Mouse (Mus musculus) monocyte, adult 2 months (primary cell): Measurements from ENCODE around the gene Bpifc.
A peak's percentile ranks its signal among the peaks of the same experiment; 100 is the strongest.
"Not testable (repeated sequence)": the region's sequence is repeated elsewhere in the genome, so short reads cannot be mapped to it uniquely, and the experiment has no call there.

Experiments used
- DNase-seq, 2 experiments: peaks; one replicate each; pipeline ENCODE4 v3.0.0; 2022; ENCODE audit warnings: low spot score in 2 of 2, low read depth in 1 of 2

Bpifc gene

DNA sequence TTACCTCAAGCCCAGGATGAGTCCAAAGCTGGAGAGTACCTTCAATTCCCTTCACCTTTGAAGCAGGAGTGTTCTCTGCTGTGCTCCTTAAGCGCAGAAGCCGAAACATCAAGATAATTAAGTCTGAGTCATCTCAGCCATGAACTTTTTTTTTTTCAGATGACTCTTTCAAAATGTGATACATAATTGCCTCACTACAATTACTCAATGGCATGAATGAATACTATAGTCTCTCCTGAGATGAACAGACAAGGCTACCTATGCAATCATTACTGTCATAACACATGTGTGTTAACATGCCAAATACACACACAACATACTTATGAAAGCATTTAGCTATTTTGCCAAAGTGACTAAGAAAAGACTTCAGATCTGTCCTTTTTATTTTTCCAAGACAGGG lies at the start of gene Bpifc:
TSS of gene Bpifc (minus strand) at position 115 of the 400 bp plus-strand sequence.
- no peak for DNase-seq

DNA sequence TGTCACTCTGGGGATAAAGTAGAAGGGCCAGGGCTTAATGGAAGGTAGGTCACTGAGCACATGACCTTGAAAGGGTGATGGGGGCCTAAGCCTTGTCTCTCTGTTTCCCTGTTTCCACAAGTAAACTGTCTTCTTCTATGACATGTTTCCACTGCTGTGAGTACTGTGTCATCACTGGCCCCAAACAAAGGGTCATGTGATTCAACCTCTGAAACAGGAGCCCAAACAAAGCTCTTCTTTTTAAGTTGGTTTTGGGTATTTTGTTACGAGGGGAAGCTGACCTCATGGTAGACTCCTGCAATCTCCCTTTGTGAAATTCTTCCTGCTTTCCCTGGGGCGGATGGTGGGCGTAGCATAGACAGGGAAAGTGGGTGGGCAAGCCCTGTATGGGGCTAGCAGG lies 48.6 kb upstream of the Bpifc start:
- no peak for DNase-seq

GRCm38 (mm10) chr10:86057712-86058111 lies 46.0 kb upstream of the Bpifc start:
- no peak for DNase-seq

DNA sequence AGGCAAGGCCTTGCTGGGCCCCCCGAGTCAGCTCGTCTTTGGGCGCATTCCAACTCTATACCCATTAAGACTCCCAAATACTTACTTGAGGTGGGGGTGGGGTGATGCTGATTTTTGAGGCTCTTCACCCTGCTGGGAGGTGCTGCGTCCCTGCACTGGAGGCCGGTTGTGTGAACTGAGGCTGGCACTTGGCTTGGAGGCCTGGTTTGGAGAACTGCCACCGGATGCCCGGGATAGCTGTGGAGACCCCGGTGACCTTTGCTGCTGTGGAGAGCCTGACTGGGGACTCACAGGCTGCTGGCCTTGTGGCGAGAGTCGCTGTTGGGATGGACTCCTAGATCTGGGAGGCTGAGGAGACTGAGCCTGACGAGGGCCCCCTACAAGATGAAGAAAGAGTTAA lies 45.6 kb upstream of the Bpifc start:
- DNase-seq = no peak

DNA sequence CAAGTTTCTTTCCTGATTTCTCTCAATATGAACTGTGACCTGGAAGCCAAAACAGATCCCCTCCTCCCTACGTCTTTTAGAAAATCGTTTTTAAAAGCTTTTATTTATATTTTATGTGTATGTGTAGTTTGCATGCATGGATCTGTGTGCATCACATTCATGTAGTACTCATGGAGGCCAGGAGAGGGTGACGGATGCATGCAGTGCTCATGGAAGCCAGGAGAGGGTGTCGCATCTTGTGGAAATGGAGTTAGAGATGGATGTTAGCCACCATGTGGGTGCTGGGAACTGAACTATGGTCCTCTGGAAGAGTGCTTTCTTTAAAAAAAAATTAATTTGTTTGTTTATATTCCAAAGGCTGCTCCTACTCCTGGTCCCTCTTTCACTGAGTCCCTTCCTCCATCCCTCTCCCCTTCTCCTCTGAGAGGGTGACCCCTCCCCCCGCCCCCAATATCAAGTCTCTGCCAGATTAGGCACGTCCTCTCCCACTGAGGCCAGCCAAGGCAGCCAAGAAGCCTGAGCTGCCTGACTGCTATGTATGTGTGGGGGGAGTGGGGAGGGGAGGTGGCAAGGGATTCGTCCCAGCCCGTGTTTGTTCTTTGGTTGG lies 44.7 kb upstream of the Bpifc start:
- DNase-seq = no peak

GRCm38 (mm10) chr10:86052818-86053522 lies 41.3 kb upstream of the Bpifc start:
- no peak for DNase-seq

- no peak for DNase-seq
These were observed 38.8 kb upstream of the Bpifc start for GRCm38 (mm10) chr10:86050522-86050921.

DNA sequence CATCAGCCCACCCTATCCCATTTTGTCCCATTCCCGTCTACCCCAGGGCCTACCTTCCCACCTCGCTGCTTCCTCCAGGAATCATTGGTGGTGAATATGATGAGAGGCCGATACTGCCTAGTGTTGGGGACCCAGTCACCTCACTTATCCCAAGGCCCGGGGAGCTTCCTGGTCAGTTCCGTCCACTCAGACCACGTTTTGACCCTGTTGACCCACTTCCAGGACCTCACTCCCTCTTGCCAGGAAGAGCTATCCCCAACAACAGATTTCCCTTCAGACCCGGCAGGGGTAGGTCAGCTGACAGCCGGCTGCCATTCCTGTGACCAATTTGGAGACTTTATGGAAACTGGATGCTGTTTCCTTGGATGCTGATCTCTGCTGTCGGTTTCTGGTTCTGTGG lies 36.1 kb upstream of the Bpifc start:
- no peak for DNase-seq

GRCm38 (mm10) chr10:86046371-86046770 lies 34.7 kb upstream of the Bpifc start:
- DNase-seq = no peak

- DNase-seq = no peak
These were observed 32.4 kb upstream of the Bpifc start for GRCm38 (mm10) chr10:86044066-86044465.

DNA sequence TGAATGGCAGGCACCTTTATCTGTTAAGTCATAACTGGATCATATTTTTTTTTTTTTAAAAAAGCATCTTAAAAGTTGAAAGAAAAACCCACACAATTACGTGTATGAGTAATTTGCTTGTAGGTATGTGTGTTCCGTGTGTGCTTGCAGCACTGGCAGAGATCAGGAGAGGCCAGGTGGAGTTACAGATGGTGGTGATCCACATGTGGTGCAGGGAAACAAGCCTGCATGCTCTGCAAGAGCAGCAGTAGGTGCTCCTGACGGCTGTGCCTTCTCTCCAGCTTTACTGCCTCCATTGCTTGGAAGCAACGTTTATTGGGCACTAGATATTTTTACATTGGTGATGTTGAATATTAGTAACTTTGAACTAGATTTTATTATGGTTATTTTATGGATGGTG lies 32.0 kb upstream of the Bpifc start:
- DNase-seq = no peak

- DNase-seq = no peak
These were observed 22.5 kb upstream of the Bpifc start for GRCm38 (mm10) chr10:86034007-86034728.

- DNase-seq = no peak
These were observed 20.8 kb upstream of the Bpifc start for GRCm38 (mm10) chr10:86032517-86032916.

DNA sequence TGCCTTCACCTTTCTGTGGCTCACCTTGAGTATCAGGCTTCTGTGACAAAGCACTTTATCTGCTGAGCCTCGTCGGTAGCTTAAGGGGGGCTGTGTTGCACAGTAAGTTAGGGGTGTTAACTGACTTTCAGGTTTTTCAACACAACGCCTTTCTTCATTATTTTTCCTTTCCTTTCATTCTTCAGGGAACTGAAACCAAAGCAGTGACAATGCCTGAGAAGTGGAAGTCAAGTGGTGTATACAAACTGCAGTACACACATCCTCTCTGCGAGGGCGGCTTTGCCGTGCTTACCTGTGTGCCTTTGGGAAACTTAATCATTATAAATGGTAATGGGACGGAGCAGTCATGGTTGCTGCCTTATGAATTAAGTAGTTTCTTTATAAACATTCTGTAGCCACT lies 19.0 kb upstream of the Bpifc start:
- DNase-seq = no peak

DNA sequence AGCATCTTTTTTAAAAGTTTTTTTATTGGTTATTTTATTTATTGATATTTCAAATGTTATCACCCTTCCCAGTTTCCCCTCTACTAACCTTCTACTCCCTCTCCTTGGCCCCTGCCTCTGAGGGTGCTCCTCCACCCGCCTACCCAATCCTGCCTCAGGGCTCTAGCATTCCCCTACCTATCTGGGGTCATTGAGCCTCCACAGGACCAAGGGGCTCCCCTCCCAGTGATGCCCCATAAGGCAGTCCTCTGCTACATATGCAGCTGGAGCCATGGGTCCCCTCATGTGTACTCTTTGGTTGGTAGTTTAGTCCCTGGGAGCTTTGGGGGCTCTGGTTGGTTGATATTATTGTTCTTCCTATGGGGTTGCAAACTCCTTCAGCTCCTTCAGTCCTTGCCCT lies 15.1 kb upstream of the Bpifc start:
- not testable (repeated sequence) for DNase-seq

GRCm38 (mm10) chr10:86026354-86026753 lies 14.7 kb upstream of the Bpifc start:
- no peak for DNase-seq

- no peak for DNase-seq
These were observed 14.2 kb upstream of the Bpifc start for GRCm38 (mm10) chr10:86025906-86026305.

- DNase-seq = no peak
These were observed 11.5 kb upstream of the Bpifc start for GRCm38 (mm10) chr10:86023149-86023548.

- DNase-seq = no peak
These were observed 10.8 kb upstream of the Bpifc start for GRCm38 (mm10) chr10:86022474-86022816.

DNA sequence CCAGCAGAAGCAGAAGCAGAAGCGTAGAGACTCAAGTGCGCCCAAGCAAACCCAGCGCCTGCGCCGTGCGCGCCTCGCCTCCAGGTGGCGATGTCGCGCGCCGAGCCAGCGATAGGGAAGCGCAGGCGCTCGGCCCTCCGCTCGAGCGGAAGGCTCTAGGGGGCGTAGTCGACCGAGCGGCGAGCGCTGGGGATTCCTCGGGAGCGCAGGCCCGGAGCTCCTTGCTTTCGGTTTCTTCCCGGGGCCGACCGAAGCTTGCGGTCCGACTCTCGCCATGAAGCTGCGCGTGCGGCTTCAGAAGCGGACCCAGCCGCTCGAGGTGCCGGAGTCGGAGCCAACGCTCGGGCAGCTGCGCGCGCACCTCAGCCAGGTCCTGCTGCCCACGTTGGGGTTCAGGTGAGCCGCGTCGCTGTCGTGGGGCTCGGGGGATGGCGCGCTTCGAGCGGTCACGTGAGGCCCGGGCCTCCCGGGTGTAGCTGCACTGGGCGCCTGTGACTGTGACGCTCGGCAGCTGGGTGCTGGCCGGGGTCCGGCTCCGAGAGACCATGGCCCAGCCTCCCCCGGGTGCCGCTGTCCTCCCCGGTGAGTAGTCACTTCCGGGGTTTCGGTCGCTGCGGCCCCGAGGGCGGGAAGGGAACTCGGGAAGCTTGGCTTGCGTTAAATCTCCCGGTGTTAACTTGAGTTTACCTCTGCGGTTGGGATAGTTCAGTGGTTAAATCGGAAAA lies 10.2 kb upstream of the Bpifc start, which contains the start of gene Fbxo7:
TSS of gene Fbxo7 (plus strand) at position 224 of the 725 bp plus-strand sequence.
- peak; percentile 48 to 73 for DNase-seq

- DNase-seq = no peak
These were observed 9.7 kb upstream of the Bpifc start for GRCm38 (mm10) chr10:86021408-86021748.

DNA sequence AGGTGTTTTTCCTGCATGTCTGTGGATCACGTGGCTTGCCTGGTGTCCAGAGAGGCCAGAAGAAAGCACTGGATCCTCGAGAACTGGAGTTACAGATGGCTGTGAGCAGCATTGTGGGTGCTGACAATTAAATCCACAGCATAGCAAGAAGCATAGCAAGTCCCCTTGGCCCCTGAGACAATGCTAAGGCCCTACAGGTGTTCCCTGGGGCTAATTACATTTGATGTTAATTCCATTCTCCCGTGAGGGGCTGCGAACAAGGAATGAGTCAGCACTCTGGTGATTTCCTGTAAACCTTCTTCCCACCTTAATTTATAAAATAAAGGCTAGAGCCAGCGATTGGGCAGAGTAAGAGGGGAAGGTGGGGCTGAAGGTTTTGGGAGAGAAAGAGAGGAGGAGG lies 7.1 kb upstream of the Bpifc start:
- DNase-seq = no peak
